ENCODE assay signal across 27 mouse cellular contexts in the genomic region with DNA sequence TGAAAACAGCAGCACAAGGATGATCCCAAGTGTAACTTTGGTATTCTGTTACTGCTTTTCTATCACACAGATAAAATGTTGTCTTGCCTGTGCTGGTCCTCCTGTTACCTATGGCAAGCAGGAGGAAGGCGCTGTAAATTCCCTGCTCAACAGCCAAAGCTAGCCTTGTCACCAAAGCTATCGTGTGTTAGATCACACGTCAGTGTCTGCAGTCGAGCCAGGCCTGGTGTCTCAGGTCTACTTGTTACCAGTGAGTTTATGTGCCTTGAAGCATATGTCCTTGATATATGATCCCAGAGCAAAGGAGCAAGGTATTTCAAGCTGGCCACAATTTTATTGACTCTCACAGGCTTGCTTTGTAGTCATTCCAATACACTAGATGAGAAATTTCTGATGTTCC.
DNase-seq lines count a peak whose midpoint lies in the region; ATAC-seq and TF ChIP-seq lines count a peak whose summit lies in the region.
"Had no signal": no experiment of that assay in that cellular context is flagged by ENCODE, and none has a peak within 500 bp of the region (broad histone marks: within the 10 kb centered on the region; RNA-seq: fewer than 3 reads in every experiment).

No protein-coding gene starts in this region.

- no peak for TF ChIP-seq CTCF in gastrocnemius, adult 2 months (IDR thresholded peaks at IDR 0.05)

- no peak for ATAC-seq in heart, embryonic 12.5 days (ENCODE audit: insufficient number of reproducible peaks, low FRiP score)
- ATAC-seq in kidney, embryonic 15.5 days (replicated peaks; ENCODE audit: low FRiP score), result peak; percentile 87
- ATAC-seq: forebrain, embryonic 14.5 days; Patski had no signal

- no peaks in the 10 kb centered on the region for H3K9me3 ChIP-seq in heart, embryonic 12.5 days (replicated peaks)
- H3K9me3 ChIP-seq in kidney, embryonic 15.5 days (replicated peaks), result no peaks in the 10 kb centered on the region
- H3K9me3 ChIP-seq: embryonic facial prominence, embryonic 15.5 days; G1E; heart, embryonic 15.5 days; hindbrain, embryonic 12.5 days; limb, embryonic 13.5 days; lung, embryonic 15.5 days had no signal

- H3K4me1 ChIP-seq in heart, embryonic 12.5 days (replicated peaks), result peaks cover 18% of the 10 kb centered on the region
- H3K4me1 ChIP-seq in kidney, embryonic 15.5 days, result peaks cover 17% of the 10 kb centered on the region
- H3K4me1 ChIP-seq: hindbrain, embryonic 12.5 days; lung, embryonic 15.5 days had no signal

- peak overlapping the region; percentile 68; the same call in 1 of the 2 replicates for H3K27ac ChIP-seq in heart, embryonic 12.5 days (ENCODE audit: poor library complexity, severe bottlenecking)
- H3K27ac ChIP-seq in kidney, embryonic 15.5 days, result peak overlapping the region; percentile 60; the same call in 1 of the 2 replicates
- peak overlapping the region; percentile 78 for H3K27ac ChIP-seq in gastrocnemius, adult 2 months
- H3K27ac ChIP-seq: embryonic facial prominence, embryonic 15.5 days; hindbrain, embryonic 12.5 days; limb, embryonic 13.5 days; liver, embryonic 14.5 days; lung, embryonic 15.5 days had no signal

- intact Hi-C loops in gastrocnemius, adult 2 months (cut with DNase I), result no loop called here
- intact Hi-C loops in gastrocnemius, postnatal 14 days (cut with DNase I; ENCODE audit: low total_unique reads), result no loop called here

- no peaks in the 10 kb centered on the region for H3K27me3 ChIP-seq in heart, embryonic 12.5 days (replicated peaks)
- no peaks in the 10 kb centered on the region for H3K27me3 ChIP-seq in kidney, embryonic 15.5 days
- H3K27me3 ChIP-seq: CH12.LX; embryonic facial prominence, embryonic 15.5 days; heart, embryonic 15.5 days; hindbrain, embryonic 12.5 days; limb, embryonic 13.5 days; lung, embryonic 15.5 days; Patski had no signal

- no peak for DNase-seq in heart, postnatal 4 days
- no peak for DNase-seq in kidney, adult 18-20 months
- peak; percentile 82 for DNase-seq in gastrocnemius, adult 2 months
- peak; percentile 33 for DNase-seq in gastrocnemius, postnatal 14 days
- no peak for DNase-seq in left cerebral cortex, adult 11 months (ENCODE audit: low spot score)
- DNase-seq: adrenal gland, postnatal 36 days; B cell, adult 2 months; cerebellum, adult 11 months; cerebellum, adult 9-11 months; kidney, adult 11 months; layer of hippocampus, postnatal 36 days; lung, postnatal 36 days; midbrain, embryonic 14.5 days; right cerebral cortex, postnatal 14 days; spleen, adult 18-20 months had no signal

- H3K36me3 ChIP-seq in heart, embryonic 12.5 days, result no peaks in the 10 kb centered on the region
- no peaks in the 10 kb centered on the region for H3K36me3 ChIP-seq in kidney, embryonic 15.5 days
- H3K36me3 ChIP-seq: embryonic facial prominence, embryonic 15.5 days; G1E; heart, embryonic 15.5 days; hindbrain, embryonic 12.5 days; limb, embryonic 13.5 days; lung, embryonic 15.5 days had no signal

- H3K4me3 ChIP-seq in heart, embryonic 12.5 days, result no peak overlapping the region
- H3K4me3 ChIP-seq in kidney, embryonic 15.5 days (replicated peaks), result no peak overlapping the region
- no peak overlapping the region for H3K4me3 ChIP-seq in gastrocnemius, adult 2 months
- H3K4me3 ChIP-seq: embryonic facial prominence, embryonic 15.5 days; heart, embryonic 15.5 days; hindbrain, embryonic 12.5 days; limb, embryonic 13.5 days; lung, embryonic 15.5 days had no signal

- H3K9ac ChIP-seq in heart, embryonic 12.5 days, result no peak overlapping the region
- H3K9ac ChIP-seq in kidney, embryonic 15.5 days, result no peak overlapping the region
- H3K9ac ChIP-seq: embryonic facial prominence, embryonic 15.5 days; heart, embryonic 15.5 days; hindbrain, embryonic 12.5 days; limb, embryonic 13.5 days; liver, embryonic 14.5 days; lung, embryonic 15.5 days had no signal

- no peak overlapping the region for H3K4me2 ChIP-seq in heart, embryonic 12.5 days
- H3K4me2 ChIP-seq in kidney, embryonic 15.5 days, result no peak overlapping the region
- H3K4me2 ChIP-seq: embryonic facial prominence, embryonic 15.5 days; heart, embryonic 15.5 days; hindbrain, embryonic 12.5 days; limb, embryonic 13.5 days; lung, embryonic 15.5 days had no signal

- 53% methylated on average over 4 of the region's 4 CpGs for WGBS in heart, embryonic 12.5 days
- WGBS in kidney, embryonic 15.5 days, result 23% methylated on average over 4 of the region's 4 CpGs

Comparison
In these comparisons a context has a peak if more than half of its experiments do, and no peak if none do; other contexts are left out.
1. DNase-seq: peak in gastrocnemius, adult 2 months (single experiment) and gastrocnemius, postnatal 14 days (single experiment); none in heart, postnatal 4 days (single experiment), kidney, adult 18-20 months (single experiment) and left cerebral cortex, adult 11 months (single experiment).
2. Peak in every context shown above with its lines, with median percentiles within 50 percentile points of each other: H3K27ac ChIP-seq.